Mouse (Mus musculus): ENCODE results near the gene Vps9d1.
"Not testable (repeated sequence)": the region's sequence is repeated elsewhere in the genome, so short reads cannot be mapped to it uniquely, and the experiment has no call there.

Vps9d1 gene

DNA sequence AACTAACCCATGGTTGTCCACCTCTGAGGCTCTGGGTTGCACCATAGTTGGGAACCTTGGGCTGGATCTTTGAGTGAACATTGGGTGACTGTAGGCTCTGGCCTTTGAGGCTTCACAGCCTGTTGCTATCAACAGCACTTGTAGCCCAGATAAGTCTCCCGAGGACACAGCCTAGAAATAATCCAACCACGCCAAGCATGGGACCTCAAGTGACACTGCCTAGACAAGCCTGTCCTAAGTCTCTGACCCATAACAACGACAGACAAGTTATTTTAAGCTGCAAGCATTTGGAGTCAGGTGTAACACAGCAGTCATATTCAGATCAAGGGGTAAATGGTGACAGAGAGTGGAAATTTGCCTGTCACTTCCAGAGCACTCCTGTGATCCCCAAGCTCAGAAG lies 38.7 kb downstream of the Vps9d1 start:
- no peak for DNase-seq (ENCODE audit: low read depth, low spot score)

DNA sequence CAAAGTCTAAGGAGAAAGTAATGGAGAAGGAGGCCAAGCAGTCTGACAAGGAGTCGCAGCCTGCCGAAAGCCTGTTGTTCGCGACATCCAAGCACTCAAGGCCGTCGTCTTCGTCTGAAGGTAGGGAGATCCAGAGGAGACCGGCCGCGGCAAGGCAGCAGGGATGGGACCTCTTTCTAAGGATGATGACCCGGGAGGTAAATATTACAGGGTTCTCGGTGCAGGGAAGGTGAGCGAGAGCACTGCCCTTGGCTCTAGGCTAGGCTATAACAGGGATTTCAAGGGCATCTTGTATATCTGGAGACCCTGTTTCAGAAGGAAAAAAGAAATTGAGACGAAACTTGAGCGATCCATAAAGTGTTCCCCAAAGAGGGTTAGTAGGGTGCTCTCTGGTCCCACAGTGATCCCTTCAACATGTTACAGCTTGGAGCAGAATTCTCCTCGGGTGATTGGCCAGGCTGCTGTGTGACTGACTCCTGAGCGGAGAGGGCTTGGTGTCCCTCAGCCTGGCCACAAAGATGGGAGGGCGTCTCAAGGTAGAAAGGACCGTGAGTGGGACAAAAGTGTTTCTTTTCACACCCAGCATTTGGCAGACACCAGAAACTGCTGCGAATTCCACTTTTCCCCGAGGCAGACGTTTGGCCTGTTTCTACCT lies 40.9 kb downstream of the Vps9d1 start:
- DNase-seq (ENCODE audit: low read depth, low spot score): no peak

DNA sequence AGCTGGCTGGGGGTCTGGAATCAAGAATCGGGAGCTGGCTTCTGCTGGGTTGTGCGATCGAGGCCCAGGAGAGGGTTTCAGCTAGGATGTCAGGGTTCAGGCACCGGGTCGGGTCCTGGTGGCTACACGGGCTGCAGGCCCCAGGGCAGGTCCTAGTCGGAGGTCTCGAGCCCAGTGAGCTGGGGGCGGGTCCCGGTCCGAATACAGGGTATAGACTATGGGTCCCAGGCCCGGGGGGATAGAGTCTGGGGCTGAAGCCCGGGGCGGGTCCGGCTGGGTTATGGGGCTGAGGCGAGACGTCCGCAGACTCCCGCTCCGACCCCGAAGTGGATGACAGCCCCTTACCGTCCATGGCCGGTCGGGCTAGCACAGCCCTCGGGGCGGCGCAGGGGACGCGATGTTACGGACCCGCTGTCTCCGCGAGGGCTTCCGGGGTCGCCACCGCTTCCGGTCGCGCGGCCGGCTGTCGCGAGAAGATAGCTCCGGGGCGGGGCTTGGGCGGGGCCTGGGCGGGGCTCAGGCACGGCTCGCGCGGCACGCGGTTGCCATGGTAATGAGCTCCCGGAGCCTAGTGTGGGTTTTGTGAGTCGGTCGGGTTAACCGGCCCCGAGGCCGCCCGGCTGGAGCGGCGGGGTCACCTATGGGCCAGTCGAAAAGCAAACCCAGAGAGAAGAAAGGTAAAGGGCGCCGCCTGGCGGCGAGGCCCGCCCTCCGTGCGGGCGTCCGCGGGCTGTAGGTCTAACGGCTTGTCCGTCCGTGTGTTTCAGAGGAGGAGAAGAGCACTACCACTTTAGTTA lies 41.6 kb downstream of the Vps9d1 start, which contains the start of the genes Chmp1a and Spata33:
TSS of gene Chmp1a (minus strand) at position 443 of the 797 bp plus-strand sequence.
TSS of gene Spata33 (plus strand) at position 512 of the 797 bp plus-strand sequence.
- DNase-seq (ENCODE audit: low read depth, low spot score): peak; percentile 98

DNA sequence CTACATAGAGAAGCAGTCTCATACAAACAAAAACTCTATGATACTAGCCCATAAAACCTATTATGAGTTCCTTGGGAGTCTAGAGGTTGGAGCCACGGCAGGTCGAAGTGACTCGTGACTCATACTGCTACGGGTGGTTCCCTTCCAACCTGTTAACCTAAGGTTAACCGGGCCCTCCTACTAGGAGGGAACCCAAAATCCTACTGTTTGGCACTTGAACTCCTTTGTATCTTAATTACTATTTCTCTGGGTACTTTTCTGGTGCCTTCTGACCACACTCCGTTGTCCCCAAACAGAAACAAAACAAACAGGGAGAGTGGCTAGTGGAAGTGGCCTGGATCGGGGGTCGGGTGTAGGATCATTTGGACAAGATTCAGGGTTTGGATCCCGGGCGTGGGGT lies 42.3 kb downstream of the Vps9d1 start:
- DNase-seq (ENCODE audit: low read depth, low spot score): no peak

DNA sequence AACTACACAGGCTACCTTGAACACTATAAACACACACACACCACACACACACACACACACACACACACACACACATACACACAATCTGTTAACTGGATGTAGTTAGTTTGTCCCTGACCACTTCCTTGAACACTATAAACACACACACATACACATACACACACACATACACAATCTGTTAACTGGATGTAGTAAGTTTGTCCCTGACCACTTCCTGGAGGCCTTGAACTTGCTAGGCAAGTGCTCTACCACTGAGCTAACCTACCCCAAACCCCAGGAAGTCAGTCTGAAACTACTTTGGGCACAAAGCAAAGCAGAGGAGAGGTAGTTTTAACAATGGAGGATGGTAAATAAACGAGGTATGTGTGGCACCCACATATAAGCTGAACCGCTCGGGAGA lies 50.6 kb downstream of the Vps9d1 start:
- DNase-seq (ENCODE audit: low read depth, low spot score): no peak

DNA sequence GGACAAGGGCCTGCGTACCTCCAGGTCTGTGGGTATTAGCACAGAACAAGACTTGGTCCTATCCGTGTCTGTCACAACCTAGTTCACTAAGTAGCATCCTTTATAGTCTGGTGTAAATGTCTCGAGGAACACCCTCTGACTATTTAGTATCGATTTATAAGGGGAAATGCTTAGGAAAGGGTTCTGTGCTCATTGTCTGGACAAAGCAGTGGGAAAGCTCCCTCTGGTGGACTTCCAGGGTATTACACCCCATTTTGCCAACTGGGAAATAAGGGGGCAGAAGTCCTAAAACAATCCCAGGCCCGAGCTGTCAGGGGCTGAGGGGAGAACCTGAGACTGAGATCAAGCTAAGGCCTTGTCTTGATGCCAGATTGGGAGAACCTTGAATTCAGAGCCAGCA lies 51.9 kb downstream of the Vps9d1 start:
- DNase-seq (ENCODE audit: low read depth, low spot score): peak; percentile 65

DNA sequence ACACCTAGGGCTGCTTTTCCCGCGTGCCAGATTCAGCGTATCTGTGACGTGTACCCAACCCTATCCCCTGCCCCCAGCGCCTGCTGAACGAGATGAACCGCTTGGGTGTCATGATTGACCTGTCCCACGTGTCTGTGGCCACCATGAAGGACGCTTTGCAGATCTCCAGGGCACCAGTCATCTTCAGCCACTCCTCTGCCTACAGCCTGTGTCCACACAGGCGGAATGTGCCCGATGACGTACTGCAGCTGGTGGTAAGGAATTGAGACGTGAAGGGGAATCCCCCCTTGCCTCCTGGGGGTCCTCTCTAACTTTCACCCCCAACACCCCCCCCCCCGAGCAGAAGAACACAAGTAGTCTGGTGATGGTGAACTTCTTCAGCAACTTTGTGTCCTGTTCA lies 54.3 kb downstream of the Vps9d1 start:
- DNase-seq (ENCODE audit: low read depth, low spot score): no peak

DNA sequence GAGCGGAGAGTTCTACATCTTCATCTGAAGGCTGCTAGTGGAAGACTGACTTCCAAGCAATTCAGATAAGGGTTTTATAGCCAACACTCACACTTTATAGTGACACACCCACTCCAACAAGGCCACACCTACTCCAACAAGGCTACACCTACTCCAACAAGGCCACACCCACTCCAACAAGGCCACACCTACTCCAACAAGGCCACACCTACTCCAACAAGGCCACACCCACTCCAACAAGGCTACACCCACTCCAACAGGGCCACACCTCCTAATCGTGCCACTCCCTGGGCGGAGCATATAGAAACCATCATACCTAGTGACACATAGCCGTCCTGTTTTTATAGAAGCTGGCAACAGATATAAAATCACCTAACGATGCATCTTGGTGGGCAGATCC lies 57.1 kb downstream of the Vps9d1 start:
- not testable (repeated sequence) for DNase-seq (ENCODE audit: low read depth, low spot score)

DNA sequence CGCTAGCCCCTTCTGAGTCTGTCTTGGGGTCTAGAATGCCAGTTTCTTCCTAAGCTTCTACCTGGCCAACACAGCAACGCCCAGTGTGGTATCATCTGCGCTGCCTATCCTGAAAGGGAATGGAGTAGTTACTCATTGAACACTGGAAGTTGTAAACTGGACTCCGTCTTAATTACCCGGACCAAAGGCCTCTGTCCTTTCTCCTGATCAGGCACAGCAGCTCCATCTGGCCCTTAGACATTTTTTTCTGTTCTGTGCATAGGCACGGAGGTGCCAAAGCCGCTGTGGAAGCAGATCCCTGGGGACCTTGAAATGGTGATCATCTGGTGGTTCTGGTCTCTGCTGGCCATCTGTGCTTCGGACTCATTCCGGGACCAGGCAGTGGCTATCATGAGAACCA lies 60.4 kb downstream of the Vps9d1 start:
- no peak for DNase-seq (ENCODE audit: low read depth, low spot score)
